Mouse (Mus musculus) stomach, postnatal 0 days (tissue): ENCODE results near the gene Acaa1a.

Source experiments
- CTCF ChIP-seq: IDR thresholded peaks from 2 replicates; pipeline ENCODE4 v1.5.1; 2016; ENCODE audit warnings: antibody characterized with exemption, low read depth, mild to moderate bottlenecking, moderate library complexity
- EP300 ChIP-seq: optimal IDR thresholded peaks from 2 replicates; pipeline ENCODE3; 2016; ENCODE audit warnings: antibody characterized with exemption

DNA sequence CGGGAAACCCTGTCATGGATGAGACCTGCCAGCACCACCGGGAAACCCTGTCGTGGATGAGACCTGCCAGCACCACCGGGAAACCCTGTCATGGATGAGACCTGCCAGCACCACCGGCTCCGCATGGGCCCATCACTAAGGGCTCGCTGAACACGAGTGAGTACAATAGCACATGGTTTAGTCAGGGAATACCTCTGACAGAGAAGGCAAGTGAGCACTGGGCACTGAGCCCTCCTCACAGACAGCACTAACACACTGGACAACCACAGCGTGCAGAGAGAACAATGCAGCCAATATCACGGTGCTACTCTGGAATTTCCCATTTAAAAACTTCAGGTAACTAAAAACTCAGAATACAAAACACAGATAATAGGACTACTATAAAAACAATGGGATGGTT lies 26.4 kb upstream of the Acaa1a start:
- no peak for TF ChIP-seq CTCF
- no peak for TF ChIP-seq EP300
